Mouse (Mus musculus) kidney, postnatal 10 days (tissue): ENCODE data around the gene Wfdc8.

Experiments used
- DNase-seq: peaks from one replicate; pipeline ENCODE4 v3.0.0; 2021; ENCODE audit warnings: mixed read lengths

Gene Wfdc8

GRCm38 (mm10) chr2:164562391-164563188 is 50.8 kb downstream of the Wfdc8 start, which contains the start of gene Wfdc2:
Wfdc2 (plus strand) TSS chr2:164562413.
- peak; percentile 70 for DNase-seq

DNA sequence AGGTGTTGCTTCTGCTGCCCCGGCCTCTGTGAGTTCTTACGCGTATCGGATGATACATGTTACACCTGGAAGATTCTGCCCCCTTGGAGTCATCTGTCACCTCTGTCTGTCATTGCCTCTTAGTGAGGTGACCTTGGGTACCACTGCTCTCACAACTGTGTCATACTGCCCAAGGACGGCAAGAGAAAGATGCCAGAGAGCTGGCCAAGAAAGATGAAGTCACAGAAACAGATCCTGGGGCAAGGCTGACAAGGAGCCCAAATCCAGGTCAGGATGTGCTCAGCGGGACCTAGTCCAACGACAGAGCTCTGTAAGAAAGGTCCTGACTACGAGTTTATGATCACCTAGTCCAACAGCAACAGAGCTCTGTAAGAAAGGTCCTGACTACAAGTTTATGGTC is 53.3 kb downstream of the Wfdc8 start:
- no peak for DNase-seq

DNA sequence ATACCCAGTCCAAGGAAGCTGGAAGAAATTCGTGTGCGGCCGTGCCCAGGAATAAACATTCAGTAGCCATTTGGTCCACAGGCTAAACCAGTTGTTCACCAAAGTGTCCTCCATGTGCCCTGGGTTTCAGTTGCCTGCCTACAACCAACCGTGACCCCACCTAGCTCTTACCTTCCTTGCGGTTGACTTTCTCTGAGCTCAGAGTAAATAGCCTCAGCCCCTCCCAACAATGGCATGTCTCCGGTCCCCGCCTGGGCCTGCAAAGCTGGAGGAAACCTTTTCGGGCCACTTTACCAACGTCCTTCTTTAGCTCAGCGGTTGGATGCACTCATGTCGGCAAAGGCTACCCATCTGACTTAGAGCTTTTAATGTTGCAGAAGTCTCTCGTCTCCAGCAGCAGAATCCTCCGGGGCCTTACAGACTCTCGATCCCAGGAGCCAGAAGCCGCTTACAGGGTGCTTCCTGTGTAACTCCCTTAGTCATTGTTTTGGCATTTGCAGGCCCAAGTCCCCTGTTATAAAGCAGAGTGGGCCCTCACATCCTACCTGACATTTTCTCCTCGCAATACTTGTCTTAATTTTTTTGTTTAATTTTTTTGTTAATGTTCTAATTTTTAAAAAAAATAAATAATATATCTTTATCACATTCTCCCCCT is 54.3 kb downstream of the Wfdc8 start:
- no peak for DNase-seq

DNA sequence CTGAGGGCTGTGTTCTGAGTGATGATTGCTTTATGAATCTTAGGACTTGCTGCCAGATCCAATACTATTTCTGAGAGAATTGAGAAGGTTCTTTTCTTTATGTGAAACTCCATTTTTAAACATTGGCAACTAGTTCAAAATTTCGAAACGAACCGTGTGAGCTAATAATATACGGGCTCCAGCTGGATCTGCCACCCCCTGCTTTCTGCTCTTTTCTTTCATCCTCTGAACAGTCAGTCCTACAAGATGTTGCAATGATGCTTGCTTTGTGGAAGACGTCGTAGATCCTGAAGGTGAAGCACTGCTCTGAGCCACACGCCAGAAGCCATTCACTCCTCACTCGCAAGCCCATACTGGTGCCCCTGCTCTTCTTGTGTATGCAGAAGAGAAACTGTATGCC is 55.0 kb downstream of the Wfdc8 start:
- DNase-seq, result no peak

DNA sequence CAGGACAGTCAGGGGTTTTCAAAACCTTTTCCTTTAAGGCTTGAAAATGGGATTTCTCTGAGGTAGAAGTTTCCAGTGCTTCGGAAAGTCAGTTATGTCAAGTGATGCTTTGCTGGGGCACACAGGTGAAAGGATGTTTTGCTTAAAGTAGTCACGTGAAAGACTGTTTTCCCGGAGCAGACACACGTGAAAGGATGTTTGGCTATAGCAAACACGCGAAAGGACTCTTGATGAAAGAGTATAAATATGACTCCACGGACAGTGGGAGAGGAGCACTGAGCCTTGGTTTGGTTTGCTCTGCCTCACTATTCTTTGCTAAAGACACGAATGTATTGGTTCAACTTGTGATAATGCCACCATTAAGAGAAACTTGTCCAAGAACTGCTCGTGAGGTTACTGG is 61.9 kb downstream of the Wfdc8 start:
- DNase-seq, result no peak

- no peak for DNase-seq
Observed at GRCm38 (mm10) chr2:164550895-164551269, 62.5 kb downstream of the Wfdc8 start.

DNA sequence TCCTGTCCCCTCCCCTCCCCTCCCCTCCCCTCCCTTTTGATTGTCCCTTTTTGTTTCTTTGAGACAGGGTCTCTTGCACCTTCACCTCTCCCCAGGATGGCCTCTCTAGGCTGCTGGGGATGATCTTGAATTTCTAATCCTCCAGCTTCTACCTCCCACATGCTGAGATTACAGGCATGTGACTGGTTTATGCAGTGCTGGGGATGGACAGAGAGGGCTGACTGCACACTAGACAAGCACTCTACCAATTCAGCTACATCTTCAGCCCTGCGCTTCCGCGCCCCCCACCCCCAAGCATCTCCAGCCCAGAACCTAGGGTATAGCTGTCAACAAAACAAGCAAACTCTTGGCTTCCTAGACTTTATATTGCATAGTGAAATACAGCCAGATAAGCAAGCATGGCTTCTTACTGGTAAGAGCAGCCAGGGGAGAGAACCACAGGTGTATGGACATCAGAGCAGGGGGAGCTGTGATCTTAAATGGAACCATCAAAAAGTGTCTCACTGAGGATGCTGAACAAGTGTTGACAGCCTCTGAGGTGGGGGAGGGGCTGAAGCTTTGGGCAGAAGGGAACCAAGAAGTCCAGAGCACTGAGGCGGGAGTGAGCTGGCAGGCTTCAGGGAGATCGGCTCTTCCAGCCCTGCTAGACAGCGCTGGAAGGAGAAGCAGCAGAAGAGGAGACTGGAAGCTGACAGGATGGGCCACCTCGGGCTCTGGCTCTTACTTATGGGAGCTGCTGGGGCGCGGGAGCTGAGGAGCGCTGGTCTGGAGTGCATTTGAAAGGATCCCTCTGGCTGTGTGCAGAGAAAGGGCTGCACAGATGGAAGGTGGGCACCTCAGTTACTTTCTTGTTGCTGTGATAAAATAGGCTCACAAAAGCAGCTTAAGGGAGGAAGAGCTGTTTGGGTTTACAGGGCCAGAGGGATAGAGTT is 63.2 kb downstream of the Wfdc8 start:
- no peak for DNase-seq

DNA sequence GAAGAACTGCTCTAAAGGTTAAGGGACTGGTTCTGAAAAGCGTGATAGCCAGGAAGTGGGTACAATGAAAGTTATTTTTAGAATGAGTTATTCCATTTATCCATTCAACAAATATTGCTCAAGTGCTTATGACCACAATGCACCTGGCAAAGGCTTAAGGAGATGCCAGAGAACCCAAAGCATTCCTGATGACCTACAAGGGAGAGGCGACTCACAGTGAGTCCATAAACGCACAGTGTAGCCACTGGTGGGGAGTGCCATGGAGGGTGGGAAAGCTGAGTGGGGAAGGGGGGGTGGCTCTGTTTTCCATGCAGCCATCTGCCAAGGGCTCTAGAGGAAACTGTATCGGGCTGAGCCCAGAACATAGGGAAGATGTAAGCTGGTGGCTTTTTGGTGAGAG is 64.1 kb downstream of the Wfdc8 start:
- no peak for DNase-seq
